9 mouse cellular contexts compared by ENCODE assay signal in the genomic region with DNA sequence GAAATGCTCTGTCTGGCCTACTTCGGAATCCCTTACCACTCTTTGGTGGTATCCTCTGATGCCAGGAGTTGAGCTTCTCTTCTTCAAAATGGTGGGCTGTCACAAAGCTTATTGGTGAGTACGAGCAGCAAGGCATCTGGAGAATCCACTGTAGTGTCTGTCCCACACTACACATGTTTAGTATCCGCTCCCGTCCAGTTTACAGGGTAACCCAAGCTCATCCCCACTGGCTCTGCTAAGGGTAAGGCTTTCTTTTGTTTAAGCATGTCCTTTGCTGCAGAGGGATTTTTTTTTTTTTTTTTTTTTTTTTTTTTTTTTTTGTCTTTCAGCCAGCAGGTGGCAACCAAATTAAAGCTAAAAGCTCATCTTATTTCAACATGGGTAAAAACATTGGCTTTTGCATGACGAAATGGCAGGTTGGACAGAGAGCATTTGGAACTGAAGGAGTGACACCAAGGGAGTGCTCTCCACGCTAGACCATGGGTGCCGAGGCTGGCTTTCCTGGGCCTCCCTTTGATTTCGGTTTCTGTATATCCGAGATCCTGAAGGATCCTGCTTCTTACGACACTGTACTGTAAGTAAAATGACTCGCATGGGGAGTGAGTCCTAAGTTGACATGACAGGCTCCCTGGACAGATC. TPM values are rescaled to one million over a fixed set of nuclear protein-coding genes. Genes with fewer than 3 reads are reported as not detected.
A peak's percentile ranks its signal among the peaks of the same experiment; 100 is the strongest.
DNase-seq lines count a peak whose midpoint lies in the region; ATAC-seq and TF ChIP-seq lines count a peak whose summit lies in the region.
"Had no signal": no experiment of that assay in that cellular context is flagged by ENCODE, and none has a peak within 500 bp of the region (broad histone marks: within the 10 kb centered on the region; RNA-seq: fewer than 3 reads in every experiment).

A gene (plus strand): TSS at position 493 of the 639 bp plus-strand sequence.

- H3K27ac ChIP-seq in bone marrow, adult 2 months (ENCODE audit: control insufficient read depth, insufficient read depth, low read depth, low read length, poor library complexity): no peak within 1 kb of the TSS
- no peak within 1 kb of the TSS for H3K27ac ChIP-seq in heart, embryonic 15.5 days
- no peak within 1 kb of the TSS for H3K27ac ChIP-seq in limb, embryonic 14.5 days (replicated peaks; ENCODE audit: low read depth, low read length)
- no peak within 1 kb of the TSS for H3K27ac ChIP-seq in stomach, embryonic 16.5 days (ENCODE audit: low read length)

- H3K4me1 ChIP-seq in bone marrow, adult 2 months (ENCODE audit: control insufficient read depth, insufficient read depth, low read length): no peaks in the 10 kb centered on the region; the same call in 1 of the 2 replicates
- peaks cover 4% of the 10 kb centered on the region; the same call in 1 of the 2 replicates for H3K4me1 ChIP-seq in heart, embryonic 15.5 days (replicated peaks)
- H3K4me1 ChIP-seq in limb, embryonic 14.5 days (ENCODE audit: control insufficient read depth, insufficient read depth, low read length): no peaks in the 10 kb centered on the region
- H3K4me1 ChIP-seq in stomach, embryonic 16.5 days (ENCODE audit: control insufficient read depth, insufficient read depth, low read length): no peaks in the 10 kb centered on the region

- H3K36me3 ChIP-seq in heart, embryonic 15.5 days: no peaks in the 10 kb centered on the region
- no peaks in the 10 kb centered on the region for H3K36me3 ChIP-seq in limb, embryonic 14.5 days (ENCODE audit: control insufficient read depth, insufficient read depth, low read length)
- no peaks in the 10 kb centered on the region for H3K36me3 ChIP-seq in stomach, embryonic 16.5 days (ENCODE audit: control insufficient read depth, insufficient read depth, low read length)

- intact Hi-C loops in left cerebral cortex, postnatal 14 days (cut with DNase I): loop anchor here (5.0 to 10.0 kb wide), 2 partner anchors 134 to 378 kb away; a partner anchor contains a TSS

- no peak for TF ChIP-seq POLR2A in bone marrow, adult 2 months (IDR thresholded peaks at IDR 0.05; ENCODE audit: borderline replicate concordance, control insufficient read depth, low read depth, low read length)
- TF ChIP-seq POLR2A in limb, embryonic 14.5 days (IDR thresholded peaks at IDR 0.05; ENCODE audit: borderline replicate concordance, extremely low read depth, insufficient read depth, insufficient read length): no peak

- peak within 1 kb of the TSS; percentile 7; the same call in 1 of the 2 replicates for H3K4me2 ChIP-seq in heart, embryonic 15.5 days
- H3K4me2 ChIP-seq in limb, embryonic 14.5 days (replicated peaks; ENCODE audit: low read depth, low read length, severe bottlenecking): no peak within 1 kb of the TSS
- no peak within 1 kb of the TSS; the same call in 1 of the 2 replicates for H3K4me2 ChIP-seq in stomach, embryonic 16.5 days (ENCODE audit: low read depth, low read length)

- WGBS in bone marrow, adult 2 months: 66% methylated on average over 11 of the region's 11 CpGs
- WGBS in heart, embryonic 15.5 days: 73% methylated on average over 11 of the region's 11 CpGs
- WGBS in limb, embryonic 14.5 days: 78% methylated on average over 11 of the region's 11 CpGs
- WGBS in stomach, embryonic 16.5 days: 75% methylated on average over 11 of the region's 11 CpGs

- DNase-seq in left cerebral cortex, adult 18-20 months (ENCODE audit: low spot score in 2 of 2): no peak
- no peak for DNase-seq in left cerebral cortex, postnatal 14 days (ENCODE audit: low spot score in 2 of 2)
- DNase-seq in limb, embryonic 14.5 days (ENCODE audit: low spot score): no peak
- no peak for DNase-seq in testis, postnatal 14 days (ENCODE audit: low spot score)

- H3K9ac ChIP-seq in heart, embryonic 15.5 days: no peak within 1 kb of the TSS
- no peak within 1 kb of the TSS for H3K9ac ChIP-seq in limb, embryonic 14.5 days (ENCODE audit: low read depth, low read length, severe bottlenecking)
- H3K9ac ChIP-seq in stomach, embryonic 16.5 days (ENCODE audit: low read length): no peak within 1 kb of the TSS

- no peaks in the 10 kb centered on the region for H3K27me3 ChIP-seq in heart, embryonic 15.5 days
- H3K27me3 ChIP-seq in limb, embryonic 14.5 days (ENCODE audit: control insufficient read depth, insufficient read depth, low read length): no peaks in the 10 kb centered on the region
- no peaks in the 10 kb centered on the region for H3K27me3 ChIP-seq in stomach, embryonic 16.5 days (ENCODE audit: control insufficient read depth, insufficient read depth, low read length)

- no peak for TF ChIP-seq CTCF in bone marrow, adult 2 months (IDR thresholded peaks at IDR 0.05; ENCODE audit: control insufficient read depth, insufficient read depth, low read length)

- no peak for ATAC-seq in heart, embryonic 15.5 days (replicated peaks; ENCODE audit: insufficient number of reproducible peaks, insufficient read depth, low FRiP score, low read depth)
- no peak for ATAC-seq in limb, embryonic 14.5 days (ENCODE audit: low FRiP score, low read depth)
- no peak for ATAC-seq in stomach, embryonic 16.5 days (ENCODE audit: insufficient read depth, low FRiP score)
- ATAC-seq in erythroid progenitor cell, adult 5-6 weeks (replicated peaks; ENCODE audit: low FRiP score, poor library complexity, severe bottlenecking): no peak

- H3K4me3 ChIP-seq in bone marrow, adult 2 months (replicated peaks; ENCODE audit: control insufficient read depth, low read depth, low read length): no peak within 1 kb of the TSS
- H3K4me3 ChIP-seq in heart, embryonic 15.5 days: no peak within 1 kb of the TSS
- H3K4me3 ChIP-seq in limb, embryonic 14.5 days (replicated peaks; ENCODE audit: low read length): no peak within 1 kb of the TSS
- H3K4me3 ChIP-seq in stomach, embryonic 16.5 days (replicated peaks; ENCODE audit: low read length): no peak within 1 kb of the TSS
- H3K4me3 ChIP-seq: myocyte had no signal

- H3K9me3 ChIP-seq in heart, embryonic 15.5 days (replicated peaks): no peaks in the 10 kb centered on the region
- H3K9me3 ChIP-seq in limb, embryonic 14.5 days (ENCODE audit: control insufficient read depth, low read length): no peaks in the 10 kb centered on the region
- no peaks in the 10 kb centered on the region for H3K9me3 ChIP-seq in stomach, embryonic 16.5 days (replicated peaks; ENCODE audit: control insufficient read depth, low read length)

RNA-seq across cellular contexts. Expression of the gene that starts here (rescaled TPM):
- total RNA-seq in left cerebral cortex, adult 18-20 months (2021): 10 to 100 TPM; 10.3 to 11.7 TPM
- total RNA-seq in left cerebral cortex, postnatal 14 days (2021): 10 to 100 TPM in 1 of 2 experiments, 1 to 10 TPM in 1; 8.9 to 11.0 TPM
- polyA plus RNA-seq in bone marrow, adult 2 months (2011; ENCODE audit: insufficient read depth, insufficient read length, low replicate concordance, missing spikeins): 15.5 and 22.4 TPM in 2 replicates
- 38.3 and 44.7 TPM in 2 replicates for polyA plus RNA-seq in heart, embryonic 15.5 days (2015; fragmentation: Nextera tagmentation; extraction: Ambion mirVana)
- polyA plus RNA-seq in limb, embryonic 14.5 days (2012; rRNA removed): 10.2 and 14.2 TPM in 2 replicates
- 23.3 and 24.3 TPM in 2 replicates for polyA plus RNA-seq in limb, embryonic 14.5 days (2014; fragmentation: Nextera tagmentation; extraction: Ambion mirVana)
- polyA plus RNA-seq in stomach, embryonic 16.5 days (2015; fragmentation: Nextera tagmentation; extraction: Ambion mirVana): 34.4 and 40.7 TPM in 2 replicates
- total RNA-seq in erythroid progenitor cell, adult 5-6 weeks (2015; ENCODE audit: low replicate concordance): 7.2 and 9.6 TPM in 2 replicates
- 8.0 and 11.0 TPM in 2 replicates for total RNA-seq in erythroid progenitor cell, adult 5-6 weeks (2017; ENCODE audit: low replicate concordance)
